Mouse (Mus musculus) skeletal muscle tissue, adult 2 months (tissue): ENCODE data around the gene Olfr311.
"Not testable (repeated sequence)": the region's sequence is repeated elsewhere in the genome, so short reads cannot be mapped to it uniquely, and the experiment has no call there.

Experiments used
- DNase-seq: peaks from one replicate; pipeline ENCODE4 v3.0.0-alpha.2; 2012; ENCODE audit warnings: low read depth, low spot score

The Olfr311 gene

DNA sequence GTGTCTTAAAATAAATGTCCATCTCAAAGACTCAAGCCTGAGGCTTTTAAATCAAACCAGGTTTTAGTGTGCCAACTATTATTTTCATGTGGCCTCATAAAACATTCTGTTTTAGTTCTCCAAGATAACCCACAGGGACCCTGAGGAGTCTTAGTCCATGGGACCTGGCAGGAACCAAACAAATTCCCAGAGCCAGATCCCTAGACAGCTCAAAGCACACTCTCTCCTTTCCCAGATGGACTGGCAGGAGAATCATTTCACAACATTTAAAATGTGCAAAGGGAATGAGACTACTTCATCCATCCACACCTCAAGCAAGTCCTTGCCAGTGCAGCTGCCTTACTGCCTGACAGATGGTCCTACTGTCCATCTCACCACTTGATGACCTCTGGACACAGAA is at the start of gene Olfr311:
Gene Olfr311 (plus strand): TSS at position 301 of the 400 bp plus-strand sequence.
- not testable (repeated sequence) for DNase-seq

DNA sequence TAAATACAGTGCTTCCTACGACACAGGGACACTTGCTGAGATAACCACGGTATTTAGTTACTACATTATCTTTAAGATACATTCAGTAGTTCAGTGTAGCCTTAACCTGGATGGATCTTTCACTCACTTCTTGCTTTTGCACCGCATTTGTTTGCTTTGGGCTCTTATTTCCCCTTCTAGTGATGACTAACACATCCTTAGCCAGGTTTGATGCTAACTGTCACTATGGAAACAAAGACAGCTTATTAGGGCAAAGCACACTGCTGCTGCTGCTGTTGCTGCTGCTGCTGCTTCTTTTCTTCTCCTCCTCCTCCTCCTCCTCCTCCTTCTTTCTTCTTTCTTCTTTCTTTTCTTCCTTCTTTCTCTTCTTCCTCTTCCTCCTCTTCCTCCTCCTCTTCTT is 49.5 kb upstream of the Olfr311 start:
- no peak for DNase-seq

DNA sequence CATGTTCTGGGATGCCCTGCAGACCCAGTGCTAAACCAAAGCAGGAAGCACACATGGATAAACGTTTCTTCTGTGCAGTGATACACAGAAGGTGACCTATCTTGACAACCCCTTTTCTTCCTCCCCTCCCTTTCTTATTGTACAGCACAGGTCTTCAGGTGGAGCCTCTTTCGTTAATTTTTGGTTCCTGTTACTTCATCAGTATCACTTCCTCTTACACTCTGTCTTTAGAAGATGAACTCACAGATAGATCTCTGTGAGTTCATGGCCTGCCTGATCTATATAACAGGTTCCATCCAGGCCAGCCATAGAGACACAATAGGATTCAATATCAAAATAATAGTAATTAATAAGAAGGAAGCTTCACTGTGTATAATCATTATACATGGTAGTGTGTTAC is 49.0 kb upstream of the Olfr311 start:
- DNase-seq: no peak

DNA sequence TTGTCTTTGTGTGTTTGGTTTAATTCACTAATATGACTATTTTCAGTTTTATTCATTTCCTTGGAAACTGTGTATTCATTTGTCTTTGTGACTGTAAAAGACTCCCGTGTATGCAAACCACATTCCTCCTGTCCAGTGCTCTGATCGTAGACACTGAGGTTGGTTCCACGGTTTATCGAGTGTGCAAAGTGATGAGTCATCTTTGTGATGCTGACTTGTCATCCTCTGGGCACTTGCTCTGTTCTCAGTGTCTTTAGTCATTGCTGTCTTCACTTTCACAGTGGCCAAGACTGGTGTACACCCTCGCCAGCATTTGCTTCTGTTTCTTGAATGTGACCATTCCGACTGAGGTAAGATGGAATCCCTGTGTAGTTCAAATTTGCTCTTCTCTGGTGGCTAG is 48.4 kb upstream of the Olfr311 start:
- no peak for DNase-seq

DNA sequence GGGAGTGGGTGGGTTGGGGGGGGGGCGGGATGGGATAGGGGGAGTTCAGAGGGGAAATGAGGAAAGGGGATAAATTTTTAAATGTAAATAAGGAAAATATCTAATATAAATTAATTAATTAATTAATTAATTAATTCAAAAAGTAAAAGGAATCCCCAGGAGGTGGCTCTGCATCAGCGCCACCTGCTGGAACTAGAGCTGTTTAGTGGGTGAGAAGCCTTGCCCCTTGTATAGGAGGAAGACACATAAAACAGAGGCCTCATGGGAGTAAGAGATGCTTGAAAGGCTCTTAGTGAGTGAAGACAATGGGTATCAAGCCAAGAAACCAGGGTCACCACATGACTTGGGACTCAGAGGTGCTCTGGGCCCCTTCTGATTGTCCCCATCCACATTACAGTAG is 43.2 kb upstream of the Olfr311 start:
- no peak for DNase-seq

DNA sequence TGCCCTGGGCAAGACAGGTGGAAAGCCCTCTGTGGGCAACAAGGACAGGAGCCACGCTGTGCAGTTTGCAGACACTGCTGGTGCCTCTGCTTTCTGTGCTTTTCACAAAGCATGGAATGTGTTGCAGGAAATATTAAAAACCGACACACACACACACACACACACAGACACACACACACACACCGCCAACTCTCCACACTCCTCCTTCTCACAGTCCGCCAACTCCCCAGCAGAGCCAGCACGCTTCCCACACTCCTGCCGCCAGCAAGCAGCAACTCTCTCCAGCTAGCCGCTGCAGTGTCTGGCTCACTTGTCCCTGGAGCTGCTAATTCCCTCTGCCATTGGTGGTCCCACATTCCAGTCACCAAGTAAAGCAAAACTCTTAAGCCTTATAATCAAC is 42.2 kb upstream of the Olfr311 start:
- no peak for DNase-seq

DNA sequence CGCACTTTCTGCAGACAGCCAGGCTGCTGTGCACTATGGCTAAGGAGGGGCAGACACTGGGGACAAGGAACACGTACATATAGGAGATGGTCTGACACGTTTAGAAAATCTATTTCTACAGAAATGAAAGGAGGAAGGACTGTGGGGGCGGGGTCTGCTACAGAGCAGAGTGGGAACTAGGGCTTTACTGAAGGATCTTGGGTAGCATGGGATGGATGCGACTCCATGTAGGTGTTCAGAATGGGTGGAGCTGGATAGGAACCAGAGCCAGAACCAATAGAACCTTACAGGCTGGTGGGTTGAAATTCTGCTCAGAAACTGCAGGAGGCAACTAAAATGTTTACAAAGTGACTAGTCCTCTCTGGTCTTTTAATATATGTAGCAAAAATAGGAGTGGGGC is 39.3 kb upstream of the Olfr311 start:
- no peak for DNase-seq

DNA sequence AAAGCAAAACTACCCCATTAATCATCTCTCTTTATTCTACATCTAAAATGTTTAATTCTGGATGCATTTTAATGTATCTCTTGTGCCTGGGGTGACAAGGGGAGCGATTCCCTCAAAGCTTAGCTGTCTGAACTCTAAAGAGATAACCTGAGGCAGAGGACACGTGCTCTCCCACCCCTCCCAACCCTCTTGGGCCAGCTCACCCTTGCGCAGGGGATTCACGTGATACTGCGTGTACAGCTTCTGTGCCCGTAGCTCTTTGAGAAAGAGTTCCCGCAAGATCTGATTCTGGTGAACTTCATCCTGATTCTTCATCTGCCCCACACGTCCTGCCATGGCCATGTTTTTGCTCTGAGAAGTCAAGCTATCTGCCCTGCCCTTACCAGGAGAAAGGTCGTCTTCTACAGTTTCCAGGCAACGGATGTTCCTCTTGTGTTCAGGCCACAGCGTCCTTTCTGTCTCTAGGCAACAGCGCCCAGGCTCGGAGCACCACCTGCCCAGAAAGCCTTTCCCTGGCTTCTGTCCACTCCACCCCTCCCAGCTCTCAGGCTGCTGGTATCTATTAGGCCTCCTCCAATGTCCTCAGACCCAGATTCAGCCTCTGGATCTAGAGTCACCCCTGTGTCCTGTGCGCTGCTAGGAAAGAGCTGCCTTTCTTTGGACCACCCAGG is 37.4 kb upstream of the Olfr311 start, which contains the start of gene Fam183b:
Gene Fam183b (minus strand): TSS at position 403 of the 671 bp plus-strand sequence.
- DNase-seq: no peak

DNA sequence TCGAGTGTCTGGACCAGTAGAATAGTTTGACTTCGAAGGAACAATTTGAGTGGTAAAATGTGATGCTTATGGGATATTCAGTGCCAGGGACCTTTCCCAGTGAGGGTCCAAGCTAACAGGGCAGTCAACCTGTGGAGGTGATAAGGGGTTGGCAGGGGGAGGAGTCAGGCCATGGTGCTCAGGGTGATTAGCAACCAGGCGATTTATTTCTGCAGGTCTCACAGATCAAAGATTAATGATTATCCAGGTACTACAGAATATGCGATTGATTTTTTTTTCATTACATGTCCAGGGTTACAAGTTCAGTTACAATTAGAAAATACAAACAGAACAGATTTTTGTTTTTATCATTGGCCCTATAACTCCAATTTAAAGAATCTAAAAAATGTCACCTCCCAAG is 35.2 kb upstream of the Olfr311 start:
- DNase-seq: no peak

DNA sequence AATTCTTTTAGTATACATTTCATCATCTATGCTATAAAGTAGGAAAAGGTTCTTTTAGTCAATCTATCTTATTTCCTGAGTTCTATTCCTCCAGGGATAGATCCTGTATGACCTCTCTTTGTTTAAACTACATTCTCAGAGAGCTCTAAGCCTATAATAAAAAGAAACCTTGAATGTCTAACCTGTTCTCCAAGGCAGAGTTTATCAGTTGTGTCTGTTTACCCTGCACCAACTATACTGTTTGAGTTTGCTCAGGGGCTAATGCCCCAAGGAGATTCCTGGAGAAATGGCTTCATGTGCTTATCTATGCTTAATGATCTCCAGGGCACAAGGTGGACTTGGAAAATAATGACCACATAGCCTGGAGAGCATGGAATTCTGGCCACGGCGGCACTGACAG is 34.7 kb upstream of the Olfr311 start:
- no peak for DNase-seq

DNA sequence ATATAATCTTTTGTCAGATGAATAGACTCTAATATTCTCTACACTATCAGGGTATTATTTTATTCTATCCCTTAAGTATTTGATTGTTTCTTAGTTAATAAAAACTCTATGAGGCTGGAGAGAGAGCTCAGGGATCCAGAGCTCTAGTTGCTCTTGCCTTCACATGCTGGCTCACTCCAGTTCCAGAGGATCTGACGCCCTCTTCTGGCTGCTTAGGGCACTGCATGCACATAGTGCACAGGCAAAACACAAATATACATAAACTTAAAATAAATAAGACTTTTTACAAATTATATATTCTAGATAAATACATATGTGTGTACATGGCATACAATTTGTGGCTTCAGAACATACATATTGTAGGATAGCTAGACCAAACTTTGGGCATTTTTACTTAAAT is 27.1 kb upstream of the Olfr311 start:
- DNase-seq: no peak

DNA sequence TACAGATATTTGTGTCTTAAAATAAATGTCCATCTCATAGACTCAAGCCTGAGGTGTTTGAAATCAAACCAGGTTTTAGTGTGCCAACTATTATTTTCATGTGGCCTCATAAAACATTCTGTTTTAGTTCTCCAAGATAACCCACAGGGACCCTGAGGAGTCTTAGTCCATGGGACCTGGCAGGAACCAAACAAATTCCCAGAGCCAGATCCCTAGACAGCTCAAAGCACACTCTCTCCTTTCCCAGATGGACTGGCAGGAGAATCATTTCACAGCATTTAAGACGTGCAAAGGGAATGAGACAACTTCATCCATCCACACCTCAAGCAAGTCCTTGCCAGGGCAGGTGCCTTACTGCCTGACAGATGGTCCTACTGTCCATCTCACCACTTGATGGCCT is 24.4 kb upstream of the Olfr311 start, which contains the start of gene Olfr313:
Gene Olfr313 (plus strand): TSS at position 301 of the 400 bp plus-strand sequence.
- not testable (repeated sequence) for DNase-seq

DNA sequence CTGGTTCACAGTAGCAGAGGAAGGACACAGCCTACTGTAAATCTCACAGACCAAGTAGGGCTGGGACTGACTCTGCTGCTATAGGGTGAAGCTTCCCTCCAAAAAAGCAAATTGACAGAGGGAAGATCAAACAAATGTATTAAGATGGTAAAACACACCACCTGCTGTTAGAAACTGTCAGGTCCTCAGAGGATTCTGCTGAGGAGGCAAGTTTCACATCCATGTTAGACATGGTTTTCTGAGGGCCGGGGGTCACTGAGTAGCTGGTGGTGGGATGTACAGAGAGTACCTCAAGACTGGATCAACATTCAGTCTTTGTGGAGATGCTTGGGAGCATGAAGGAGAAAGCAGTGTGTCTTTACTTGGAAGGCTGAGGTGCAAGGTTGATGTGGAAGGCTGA is 23.4 kb upstream of the Olfr311 start:
- DNase-seq: no peak

DNA sequence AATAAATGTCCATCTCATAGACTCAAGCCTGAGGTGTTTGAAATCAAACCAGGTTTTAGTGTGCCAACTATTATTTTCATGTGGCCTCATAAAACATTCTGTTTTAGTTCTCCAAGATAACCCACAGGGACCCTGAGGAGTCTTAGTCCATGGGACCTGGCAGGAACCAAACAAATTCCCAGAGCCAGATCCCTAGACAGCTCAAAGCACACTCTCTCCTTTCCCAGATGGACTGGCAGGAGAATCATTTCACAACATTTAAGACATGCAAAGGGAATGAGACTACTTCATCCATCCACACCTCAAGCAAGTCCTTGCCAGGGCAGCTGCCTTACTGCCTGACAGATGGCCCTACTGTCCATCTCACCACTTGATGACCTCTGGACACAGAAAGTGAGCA is 10.1 kb upstream of the Olfr311 start, which contains the start of gene Olfr312:
Gene Olfr312 (plus strand): TSS at position 301 of the 400 bp plus-strand sequence.
- not testable (repeated sequence) for DNase-seq

DNA sequence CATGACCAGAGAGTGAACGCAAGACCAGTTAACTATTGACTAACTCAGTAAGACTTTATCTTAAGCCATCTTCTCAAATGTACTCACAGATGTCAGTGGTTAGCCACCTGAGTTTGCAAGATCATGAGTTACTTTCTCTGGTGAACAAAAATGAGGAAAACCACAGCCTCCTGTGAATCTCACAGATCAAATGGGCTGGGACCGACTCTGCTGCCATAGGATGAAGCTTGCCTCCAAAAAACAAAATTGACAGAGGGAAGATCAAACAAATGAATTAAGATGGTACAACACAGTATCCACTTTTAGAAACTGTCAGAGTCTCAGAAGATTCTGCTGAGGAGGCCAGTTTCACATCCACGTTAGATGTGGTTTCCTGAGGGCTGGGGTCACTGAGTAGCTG is 9.3 kb upstream of the Olfr311 start:
- no peak for DNase-seq

DNA sequence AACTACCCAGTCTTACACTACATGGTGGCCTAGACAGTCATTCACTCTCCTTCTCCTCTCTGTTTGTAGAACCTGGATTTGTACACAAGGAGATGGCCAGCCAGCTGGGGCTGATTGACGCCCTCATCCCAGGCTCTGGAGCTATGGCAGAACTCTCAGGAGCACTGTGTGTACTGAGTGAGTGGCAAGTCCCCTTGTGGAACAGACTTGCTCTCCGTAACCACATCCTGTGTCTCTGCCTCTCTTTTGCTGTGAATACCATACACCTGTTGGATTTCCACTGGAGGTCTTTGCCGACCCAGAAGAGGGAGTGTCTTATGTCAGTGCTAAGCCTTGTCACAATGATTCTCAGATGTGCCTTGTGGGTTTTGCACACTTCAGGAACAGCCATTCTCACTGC is 6.5 kb upstream of the Olfr311 start:
- DNase-seq: not testable (repeated sequence)

DNA sequence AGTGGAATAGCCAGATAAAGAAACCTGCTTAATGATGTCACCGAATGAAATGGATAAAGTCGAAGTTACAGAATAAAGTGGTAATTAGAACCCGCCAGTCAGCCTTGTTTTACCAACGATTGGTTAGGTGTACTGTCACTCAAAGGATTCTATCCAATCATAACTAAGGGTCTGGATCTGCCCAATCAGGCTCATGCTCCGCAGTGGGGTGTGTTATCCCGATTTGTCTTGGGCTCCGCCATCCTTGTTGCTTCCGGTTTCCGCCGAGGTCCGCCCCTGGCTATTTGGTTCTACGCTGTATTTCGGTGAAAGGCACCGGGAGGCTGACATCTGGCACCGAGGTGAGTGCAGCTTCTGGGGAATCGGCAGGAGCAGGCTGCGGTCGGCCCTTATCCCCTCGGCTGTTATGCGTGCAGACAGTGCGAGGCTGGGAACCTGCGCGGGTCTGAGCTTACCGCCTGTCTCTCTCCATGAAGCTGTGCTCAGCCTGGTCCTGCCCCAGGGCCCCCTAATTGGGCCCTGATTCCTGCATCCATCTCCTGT is 7.9 kb downstream of the Olfr311 start, which contains the start of gene Gm12258:
Gene Gm12258 (plus strand): TSS at position 240 of the 543 bp plus-strand sequence.
- DNase-seq: peak; percentile 96

DNA sequence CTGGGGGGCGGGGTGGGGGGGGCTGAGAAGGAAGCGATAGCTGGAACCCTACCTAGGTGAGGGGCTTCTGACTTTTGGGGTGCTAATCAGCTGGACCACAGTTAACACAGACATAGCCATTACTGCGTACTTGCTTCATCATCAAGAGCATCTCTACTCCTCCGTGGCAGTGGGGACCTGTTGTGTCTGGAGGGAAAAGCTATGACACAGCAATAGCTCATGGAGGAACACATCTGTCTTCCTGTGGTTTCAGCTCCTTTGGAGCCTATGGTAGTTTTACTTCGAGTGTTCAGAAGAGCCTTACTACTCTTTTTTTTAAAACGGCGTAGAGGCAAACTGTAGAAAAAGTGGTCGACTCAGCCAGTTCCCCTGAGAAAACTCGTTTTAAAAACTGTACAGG is 8.6 kb downstream of the Olfr311 start:
- no peak for DNase-seq

DNA sequence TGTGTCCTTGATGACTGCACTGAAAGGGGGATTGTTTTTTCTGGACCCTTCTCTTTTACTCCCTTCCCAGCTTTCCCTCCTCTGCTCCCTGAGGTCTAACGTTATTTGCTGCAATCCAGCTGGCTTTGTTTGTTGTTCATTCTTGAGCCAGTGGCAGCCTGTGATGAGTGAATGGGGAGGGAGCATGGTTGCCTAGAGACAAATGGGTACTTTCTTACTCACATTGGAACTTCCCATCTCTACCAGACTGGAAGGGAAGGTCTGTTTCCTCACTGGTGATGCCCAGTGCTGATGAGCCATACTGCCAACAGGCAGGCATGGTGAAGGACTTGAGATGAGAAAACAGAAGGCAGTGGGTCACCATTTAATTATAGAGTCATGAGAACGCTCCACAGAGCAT is 10.7 kb downstream of the Olfr311 start:
- no peak for DNase-seq

DNA sequence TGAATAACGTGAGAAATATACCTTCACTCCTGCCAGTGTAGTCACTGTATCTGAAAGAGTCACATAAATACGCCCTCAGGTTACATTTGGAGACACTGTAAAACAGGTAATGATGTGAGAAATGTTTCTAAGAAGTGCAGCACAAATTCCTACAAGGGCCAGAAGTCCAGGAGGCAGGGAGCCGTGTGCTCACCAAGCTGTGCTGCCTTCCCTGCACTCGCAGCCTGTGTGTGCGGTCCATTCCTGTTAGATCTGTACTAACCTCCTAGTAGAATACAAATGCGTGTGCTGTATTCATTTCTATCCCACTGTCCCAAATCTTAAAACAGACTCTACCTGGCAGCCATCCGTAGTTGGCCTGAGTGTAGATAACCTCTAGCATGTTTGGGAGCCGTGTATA is 21.7 kb downstream of the Olfr311 start:
- DNase-seq: no peak

DNA sequence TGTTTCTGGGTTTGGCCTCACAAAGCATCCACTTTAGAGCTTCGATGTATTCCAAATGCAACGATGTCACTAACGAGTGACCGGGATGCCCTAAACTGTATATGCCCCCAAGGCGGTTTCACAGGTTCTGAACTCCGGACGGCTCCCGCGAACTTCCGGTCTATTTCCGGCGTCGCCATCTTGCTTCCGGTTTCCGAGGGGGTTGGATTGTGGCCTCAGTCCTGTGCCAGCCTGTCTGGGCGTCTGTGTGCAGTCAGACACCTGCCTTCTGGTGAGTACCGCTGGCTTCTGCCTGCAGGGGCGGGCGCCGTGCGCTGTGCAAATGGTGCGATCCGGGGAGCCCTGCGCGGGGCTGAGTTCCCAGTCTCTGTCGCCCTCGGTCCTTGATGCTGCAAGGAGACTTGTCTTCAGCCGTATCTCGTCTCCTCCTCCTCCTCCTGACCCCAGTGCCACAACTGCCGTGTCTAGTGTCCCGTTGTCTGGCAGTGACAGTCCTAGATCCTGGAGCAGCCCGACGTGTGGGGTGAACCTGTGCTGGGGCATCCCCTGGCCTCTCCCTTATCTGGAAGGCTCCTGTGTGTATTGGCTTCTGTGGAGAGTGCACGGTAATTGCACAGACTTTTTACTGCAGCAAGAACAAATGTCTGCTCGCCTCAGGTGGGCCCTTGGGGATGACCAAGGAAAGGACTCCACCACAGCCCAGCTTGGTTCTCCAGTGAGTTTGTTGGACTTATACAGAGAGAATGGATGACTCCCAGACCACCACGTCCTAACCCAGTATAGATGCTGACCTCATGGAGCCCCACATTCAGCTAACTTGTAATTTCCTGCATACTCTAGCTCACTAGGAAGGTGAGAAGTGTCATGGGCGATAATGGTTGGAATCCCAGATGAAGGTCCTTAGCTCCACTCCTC is 28.2 kb downstream of the Olfr311 start, which contains the start of gene 2810021J22Rik:
Gene 2810021J22Rik (plus strand): TSS at position 178 of the 915 bp plus-strand sequence.
- peak; percentile 40 for DNase-seq

DNA sequence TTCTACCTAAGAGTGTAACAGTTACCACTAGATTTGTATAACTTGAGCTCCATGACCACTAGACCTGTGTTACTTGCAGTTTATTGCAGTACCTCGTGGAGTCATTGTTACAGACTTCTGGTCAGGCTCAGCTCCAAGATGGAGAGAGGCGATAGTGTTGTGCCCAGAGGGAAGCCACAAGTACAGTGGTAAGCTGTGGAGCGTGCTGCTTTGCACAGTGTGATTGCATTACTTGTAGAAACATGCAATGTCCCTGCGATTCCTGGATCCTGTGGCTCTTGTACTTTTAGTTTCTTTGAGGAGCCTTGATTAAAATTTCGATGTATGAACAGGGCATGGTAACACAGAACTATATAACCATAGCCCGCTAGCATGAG is 28.9 kb downstream of the Olfr311 start:
- no peak for DNase-seq
